Mouse (Mus musculus): ENCODE measurements at regions not wholly inside any gene's neighbourhood (a gene's known extent, or its start where the extent isn't known, plus 50 kb on each side); places are given as distances from the start of the nearest gene placed in this dataset.

GRCm38 (mm10) chr2:147814231-147814630, 232.5 kb downstream of the Foxa2 start:
- TF ChIP-seq CTCF (IDR thresholded peaks at IDR 0.05; ENCODE audit: extremely low read depth, insufficient read depth, low read length) (no peak), POLR2A (IDR thresholded peaks at IDR 0.05; ENCODE audit: extremely low read depth, insufficient read depth, low read length) (no peak)
